Mouse (Mus musculus): ENCODE data around the gene Dnal1. TPM values are rescaled to one million over a fixed set of nuclear protein-coding genes. Genes with fewer than 3 reads are reported as not detected.

Dnal1 gene
- polyA plus RNA-seq, 1 experiment from 2014 or later, result 0.42 TPM

- no peaks in the 10 kb centered on the region for H3K27me3 ChIP-seq (ENCODE audit: control insufficient read depth, insufficient read depth, low read depth, low read length)
- peak; percentile 37 for ATAC-seq (ENCODE audit: low read depth)
- H3K4me1 ChIP-seq (ENCODE audit: control insufficient read depth, low read depth, low read length), result peaks cover 61% of the 10 kb centered on the region
- 69% methylated on average over 32 of the region's 32 CpGs for WGBS (ENCODE audit: insufficient replicate concordance)
- no peaks in the 10 kb centered on the region for H3K9me3 ChIP-seq (replicated peaks; ENCODE audit: control insufficient read depth, low read length)
- peak overlapping the region; percentile 66 for H3K9ac ChIP-seq (ENCODE audit: low read depth, low read length)
- peak overlapping the region; percentile 57 for H3K4me2 ChIP-seq (ENCODE audit: low read depth, low read length)
- H3K27ac ChIP-seq (ENCODE audit: low read length), result peak overlapping the region; percentile 88
- peaks cover 44% of the 10 kb centered on the region for H3K36me3 ChIP-seq (ENCODE audit: control insufficient read depth, insufficient read depth)
- H3K4me3 ChIP-seq (ENCODE audit: low read depth, low read length), result peak overlapping the region; percentile 62
Measured at GRCm38 (mm10) chr12:84152352-84153190, 38.4 kb downstream of the Dnal1 start.

- H3K9me3 ChIP-seq (replicated peaks; ENCODE audit: control insufficient read depth, low read length), result no peaks in the 10 kb centered on the region
- 84% methylated on average over 6 of the region's 6 CpGs for WGBS (ENCODE audit: insufficient replicate concordance)
- no peak overlapping the region for H3K9ac ChIP-seq (ENCODE audit: low read depth, low read length)
- no peak overlapping the region for H3K4me2 ChIP-seq (ENCODE audit: low read depth, low read length)
- H3K27ac ChIP-seq (ENCODE audit: low read length), result peak overlapping the region; percentile 54
- no peak for ATAC-seq (ENCODE audit: low read depth)
- peaks cover 52% of the 10 kb centered on the region for H3K36me3 ChIP-seq (ENCODE audit: control insufficient read depth, insufficient read depth)
- H3K4me3 ChIP-seq (ENCODE audit: low read depth, low read length), result no peak overlapping the region
- H3K27me3 ChIP-seq (ENCODE audit: control insufficient read depth, insufficient read depth, low read depth, low read length), result no peaks in the 10 kb centered on the region
- peaks cover 53% of the 10 kb centered on the region for H3K4me1 ChIP-seq (ENCODE audit: control insufficient read depth, low read depth, low read length)
Measured at GRCm38 (mm10) chr12:84153414-84153813, 39.2 kb downstream of the Dnal1 start.

GRCm38 (mm10) chr12:84154786-84155522 is 40.8 kb downstream of the Dnal1 start:
- WGBS (ENCODE audit: insufficient replicate concordance), result 74% methylated on average over 11 of the region's 11 CpGs
- ATAC-seq (ENCODE audit: low read depth), result no peak
- peaks cover 40% of the 10 kb centered on the region for H3K4me1 ChIP-seq (ENCODE audit: control insufficient read depth, low read depth, low read length)

GRCm38 (mm10) chr12:84155523-84155871 is 41.3 kb downstream of the Dnal1 start:
- 83% methylated on average over 2 of the region's 2 CpGs for WGBS (ENCODE audit: insufficient replicate concordance)
- peaks cover 70% of the 10 kb centered on the region for H3K36me3 ChIP-seq (ENCODE audit: control insufficient read depth, insufficient read depth)

More at GRCm38 (mm10) chr12:84154786-84155522, 40.8 kb downstream of the Dnal1 start:
- no peak overlapping the region for H3K27ac ChIP-seq (ENCODE audit: low read length)
- H3K4me3 ChIP-seq (ENCODE audit: low read depth, low read length), result no peak overlapping the region
- H3K4me2 ChIP-seq (ENCODE audit: low read depth, low read length), result no peak overlapping the region
- H3K27me3 ChIP-seq (ENCODE audit: control insufficient read depth, insufficient read depth, low read depth, low read length), result no peaks in the 10 kb centered on the region
- H3K36me3 ChIP-seq (ENCODE audit: control insufficient read depth, insufficient read depth), result peaks cover 65% of the 10 kb centered on the region
- H3K9ac ChIP-seq (ENCODE audit: low read depth, low read length), result no peak overlapping the region
- no peaks in the 10 kb centered on the region for H3K9me3 ChIP-seq (replicated peaks; ENCODE audit: control insufficient read depth, low read length)

GRCm38 (mm10) chr12:84156210-84156609 is 42.0 kb downstream of the Dnal1 start:
- peaks cover 73% of the 10 kb centered on the region for H3K36me3 ChIP-seq (ENCODE audit: control insufficient read depth, insufficient read depth)
- peaks cover 35% of the 10 kb centered on the region for H3K4me1 ChIP-seq (ENCODE audit: control insufficient read depth, low read depth, low read length)
- H3K9me3 ChIP-seq (replicated peaks; ENCODE audit: control insufficient read depth, low read length), result no peaks in the 10 kb centered on the region
- H3K27ac ChIP-seq (ENCODE audit: low read length), result no peak overlapping the region
- WGBS (ENCODE audit: insufficient replicate concordance), result 93% methylated on average over 18 of the region's 18 CpGs
- H3K9ac ChIP-seq (ENCODE audit: low read depth, low read length), result no peak overlapping the region
- no peaks in the 10 kb centered on the region for H3K27me3 ChIP-seq (ENCODE audit: control insufficient read depth, insufficient read depth, low read depth, low read length)
- no peak overlapping the region for H3K4me3 ChIP-seq (ENCODE audit: low read depth, low read length)
- no peak for ATAC-seq (ENCODE audit: low read depth)
- no peak overlapping the region for H3K4me2 ChIP-seq (ENCODE audit: low read depth, low read length)

More at GRCm38 (mm10) chr12:84155523-84155871, 41.3 kb downstream of the Dnal1 start:
- no peak overlapping the region for H3K4me3 ChIP-seq (ENCODE audit: low read depth, low read length)
- no peak for ATAC-seq (ENCODE audit: low read depth)
- H3K27ac ChIP-seq (ENCODE audit: low read length), result no peak overlapping the region
- H3K9me3 ChIP-seq (replicated peaks; ENCODE audit: control insufficient read depth, low read length), result no peaks in the 10 kb centered on the region
- no peak overlapping the region for H3K9ac ChIP-seq (ENCODE audit: low read depth, low read length)
- H3K27me3 ChIP-seq (ENCODE audit: control insufficient read depth, insufficient read depth, low read depth, low read length), result no peaks in the 10 kb centered on the region
- peaks cover 36% of the 10 kb centered on the region for H3K4me1 ChIP-seq (ENCODE audit: control insufficient read depth, low read depth, low read length)
- no peak overlapping the region for H3K4me2 ChIP-seq (ENCODE audit: low read depth, low read length)

GRCm38 (mm10) chr12:84158156-84158555 is 44.0 kb downstream of the Dnal1 start:
- no peak for ATAC-seq (ENCODE audit: low read depth)
- Histone ChIP-seq H3K27me3 (ENCODE audit: control insufficient read depth, insufficient read depth, low read depth, low read length) (no peaks in the 10 kb centered on the region), H3K4me3 (ENCODE audit: low read depth, low read length) (no peak overlapping the region), H3K36me3 (ENCODE audit: control insufficient read depth, insufficient read depth) (peaks cover 76% of the 10 kb centered on the region), H3K27ac (ENCODE audit: low read length) (no peak overlapping the region), H3K4me1 (ENCODE audit: control insufficient read depth, low read depth, low read length) (peaks cover 32% of the 10 kb centered on the region), H3K9me3 (replicated peaks; ENCODE audit: control insufficient read depth, low read length) (no peaks in the 10 kb centered on the region), H3K4me2 (ENCODE audit: low read depth, low read length) (no peak overlapping the region), H3K9ac (ENCODE audit: low read depth, low read length) (no peak overlapping the region)
- WGBS (ENCODE audit: insufficient replicate concordance), result 76% methylated on average over 14 of the region's 14 CpGs

GRCm38 (mm10) chr12:84160491-84160890 is 46.3 kb downstream of the Dnal1 start:
- H3K9ac ChIP-seq (ENCODE audit: low read depth, low read length), result no peak overlapping the region
- H3K27ac ChIP-seq (ENCODE audit: low read length), result no peak overlapping the region
- no peaks in the 10 kb centered on the region for H3K9me3 ChIP-seq (replicated peaks; ENCODE audit: control insufficient read depth, low read length)
- 90% methylated on average over 8 of the region's 8 CpGs for WGBS (ENCODE audit: insufficient replicate concordance)
- no peak overlapping the region for H3K4me3 ChIP-seq (ENCODE audit: low read depth, low read length)
- no peak for ATAC-seq (ENCODE audit: low read depth)
- no peaks in the 10 kb centered on the region for H3K27me3 ChIP-seq (ENCODE audit: control insufficient read depth, insufficient read depth, low read depth, low read length)
- H3K36me3 ChIP-seq (ENCODE audit: control insufficient read depth, insufficient read depth), result peaks cover 60% of the 10 kb centered on the region
- H3K4me1 ChIP-seq (ENCODE audit: control insufficient read depth, low read depth, low read length), result peaks cover 29% of the 10 kb centered on the region
- H3K4me2 ChIP-seq (ENCODE audit: low read depth, low read length), result no peak overlapping the region

GRCm38 (mm10) chr12:84161116-84161515 is 47.0 kb downstream of the Dnal1 start:
- peaks cover 29% of the 10 kb centered on the region for H3K4me1 ChIP-seq (ENCODE audit: control insufficient read depth, low read depth, low read length)
- H3K9ac ChIP-seq (ENCODE audit: low read depth, low read length), result peak overlapping the region; percentile 13; the same call in 1 of the 2 replicates
- peaks cover 60% of the 10 kb centered on the region for H3K36me3 ChIP-seq (ENCODE audit: control insufficient read depth, insufficient read depth)
- 0 out of 2 replicates have a peak overlapping the region, but pooled peaks have one; percentile 2 for H3K4me3 ChIP-seq (ENCODE audit: low read depth, low read length)
- peak overlapping the region; percentile 77 for H3K27ac ChIP-seq (ENCODE audit: low read length)
- peak overlapping the region; percentile 17 for H3K4me2 ChIP-seq (ENCODE audit: low read depth, low read length)
- no peaks in the 10 kb centered on the region for H3K27me3 ChIP-seq (ENCODE audit: control insufficient read depth, insufficient read depth, low read depth, low read length)
- no peaks in the 10 kb centered on the region for H3K9me3 ChIP-seq (replicated peaks; ENCODE audit: control insufficient read depth, low read length)
- 36% methylated on average over 8 of the region's 8 CpGs for WGBS (ENCODE audit: insufficient replicate concordance)
- ATAC-seq (ENCODE audit: low read depth), result peak; percentile 83
